Mouse (Mus musculus) ovary, adult 10 weeks (tissue): Measurements from ENCODE around the gene Gm9736. TPM values are rescaled to one million over a fixed set of nuclear protein-coding genes. Genes with fewer than 3 reads are reported as not detected.

Source experiments
- polyA plus RNA-seq: library from polyadenylated mRNA; stranded (reverse); fragments of 350-450 nt; fragmentation: Illumina TruSeq; extraction: RNeasy Lipid Tissue Mini Kit (QIAGEN cat#74804); gene quantifications from one replicate; pipeline ENCODE4 v1.2.3, GENCODE M21; 2014

The Gm9736 gene
- polyA plus RNA-seq, result not detected

DNA sequence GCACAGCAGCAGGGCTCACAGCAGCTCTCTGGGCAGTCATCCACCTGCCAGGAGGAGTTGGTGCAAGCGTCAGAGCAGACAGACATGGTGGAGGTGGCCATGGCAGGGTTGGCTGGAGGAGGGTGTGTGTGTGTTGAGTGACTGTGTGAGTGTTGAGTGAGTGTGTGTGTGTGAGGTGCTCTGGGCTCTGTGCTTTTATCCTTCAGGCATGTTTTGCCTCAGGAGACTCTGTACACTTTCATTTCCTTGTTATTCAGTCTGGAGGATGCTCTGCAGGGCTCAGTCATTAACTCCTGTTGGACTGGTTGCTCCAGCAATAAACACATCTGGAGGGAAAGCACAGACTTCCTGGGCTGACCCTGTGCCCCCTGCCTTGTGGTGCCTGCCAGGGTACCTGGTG is at the start of gene Gm9736:
Gene Gm9736 (minus strand): TSS at position 101 of the 400 bp plus-strand sequence.

DNA sequence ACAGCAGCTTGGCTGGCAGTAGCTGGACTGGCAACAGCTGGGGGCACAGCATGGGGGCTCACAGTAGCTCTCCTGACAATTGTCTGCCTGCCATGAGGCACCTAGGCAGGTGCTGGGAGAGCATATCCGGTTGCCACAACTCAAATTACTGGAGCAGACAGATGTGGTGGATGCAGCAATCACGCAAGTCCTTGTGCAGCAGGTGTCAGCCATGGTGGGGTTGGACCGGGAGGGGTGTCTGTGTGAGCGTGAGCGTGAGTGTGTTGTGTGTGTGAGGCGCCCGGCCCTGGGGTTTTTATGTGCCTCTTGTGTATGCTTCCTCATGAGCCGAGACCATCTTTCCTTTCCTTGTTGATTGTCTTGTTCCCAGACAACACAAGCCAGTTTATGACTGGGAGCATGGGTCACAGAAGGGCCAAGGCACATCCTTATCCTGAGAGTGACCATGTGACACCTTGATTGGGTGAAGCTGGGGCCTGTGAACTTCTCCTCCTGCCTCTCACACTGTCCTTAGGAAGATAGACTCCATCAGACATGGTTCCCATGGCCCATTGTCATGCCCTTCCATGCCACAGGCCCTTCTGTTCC is 47.9 kb upstream of the Gm9736 start, which contains the start of gene Gm19668:
Gene Gm19668 (minus strand): TSS at position 213 of the 588 bp plus-strand sequence.

DNA sequence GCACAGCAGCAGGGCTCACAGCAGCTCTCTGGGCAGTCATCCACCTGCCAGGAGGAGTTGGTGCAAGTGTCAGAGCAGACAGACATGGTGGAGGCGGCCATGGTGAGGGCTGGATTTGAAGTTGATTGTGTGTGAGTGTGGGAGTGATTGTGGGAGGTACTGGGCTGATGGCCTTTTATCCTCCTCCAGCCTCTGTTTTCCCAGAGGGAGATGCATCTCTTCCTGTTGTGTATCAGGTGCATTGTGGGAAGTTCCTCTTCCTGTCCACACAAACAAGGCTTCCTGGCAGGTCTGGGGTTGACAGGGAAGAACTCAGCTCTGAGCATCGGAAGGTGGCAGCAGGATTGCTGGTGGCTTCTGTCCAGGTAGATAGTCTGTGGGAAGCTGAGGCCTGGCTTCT is 43.8 kb upstream of the Gm9736 start, which contains the start of gene Gm9639:
Gene Gm9639 (minus strand): TSS at position 101 of the 400 bp plus-strand sequence.

GRCm38 (mm10) chr10:77787876-77788275 is 36.7 kb upstream of the Gm9736 start, which contains the start of gene Gm7137:
Gene Gm7137, minus strand, starts transcription at chr10:77788200.

DNA sequence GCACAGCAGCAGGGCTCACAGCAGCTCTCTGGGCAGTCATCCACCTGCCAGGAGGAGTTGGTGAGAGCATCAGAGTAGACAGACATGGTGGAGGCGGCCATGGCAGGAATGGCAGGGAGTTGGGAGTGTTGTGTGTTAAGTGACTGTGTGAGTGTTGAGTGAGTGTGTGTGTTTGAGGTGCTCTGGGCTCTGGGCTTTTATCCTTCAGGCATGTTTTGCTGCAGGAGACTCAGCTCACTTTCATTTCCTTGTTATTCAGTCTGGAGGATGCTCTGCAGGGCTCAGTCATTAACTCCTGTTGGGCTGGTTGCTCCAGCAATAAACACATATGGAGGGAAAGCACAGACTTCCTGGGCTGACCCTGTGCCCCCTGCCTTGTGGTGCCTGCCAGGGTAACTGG is 31.3 kb upstream of the Gm9736 start, which contains the start of gene Gm3250:
Gene Gm3250 (minus strand): TSS at position 101 of the 400 bp plus-strand sequence.

DNA sequence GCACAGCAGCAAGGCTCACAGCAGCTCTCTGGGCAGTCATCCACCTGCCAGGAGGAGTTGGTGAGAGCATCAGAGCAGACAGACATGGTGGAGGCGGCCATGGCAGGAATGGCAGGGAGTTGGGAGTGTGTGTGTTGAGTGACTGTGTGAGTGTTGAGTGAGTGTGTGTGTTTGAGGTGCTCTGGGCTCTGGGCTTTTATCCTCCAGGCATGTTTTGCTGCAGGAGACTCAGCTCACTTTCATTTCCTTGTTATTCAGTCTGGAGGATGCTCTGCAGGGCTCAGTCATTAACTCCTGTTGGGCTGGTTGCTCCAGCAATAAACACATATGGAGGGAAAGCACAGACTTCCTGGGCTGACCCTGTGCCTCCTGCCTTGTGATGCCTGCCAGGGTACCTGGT is 25.7 kb upstream of the Gm9736 start, which contains the start of gene Gm7138:
Gene Gm7138 (minus strand): TSS at position 101 of the 400 bp plus-strand sequence.

GRCm38 (mm10) chr10:77771225-77771624 is 20.1 kb upstream of the Gm9736 start, which contains the start of gene Gm3238:
Gene Gm3238, minus strand, starts transcription at chr10:77771325.

GRCm38 (mm10) chr10:77759582-77759981 is 8.4 kb upstream of the Gm9736 start, which contains the start of gene Gm3233:
Gene Gm3233, minus strand, starts transcription at chr10:77759682.

GRCm38 (mm10) chr10:77741924-77742688 is 9.0 kb downstream of the Gm9736 start, which contains the start of gene Gm18596:
Gene Gm18596, minus strand, starts transcription at chr10:77742638.

DNA sequence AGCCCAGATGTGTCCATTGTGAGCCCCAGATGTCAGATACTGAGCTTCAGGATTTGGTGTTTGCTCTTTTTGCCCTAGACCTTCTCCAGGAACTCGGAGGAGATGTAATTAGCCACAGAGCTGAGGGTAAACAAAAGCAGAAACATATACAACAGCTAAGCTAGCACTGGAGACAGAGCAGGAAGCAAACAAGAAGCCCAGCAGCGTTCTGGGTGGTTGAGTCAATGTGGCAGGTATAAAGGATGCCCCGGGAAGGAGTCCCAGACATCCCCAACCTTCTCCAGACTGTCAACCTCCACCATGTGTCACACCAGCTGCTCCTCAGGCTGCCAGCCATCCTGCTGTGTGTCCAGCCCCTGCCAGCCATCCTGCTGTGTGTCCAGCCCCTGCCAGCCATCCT is 25.0 kb downstream of the Gm9736 start, which contains the start of gene Gm10100:
Gene Gm10100 (plus strand): TSS at position 301 of the 400 bp plus-strand sequence.

GRCm38 (mm10) chr10:77720299-77720698 is 30.9 kb downstream of the Gm9736 start, which contains the start of gene Krtap12-1:
Gene Krtap12-1, plus strand, starts transcription at chr10:77720599.

DNA sequence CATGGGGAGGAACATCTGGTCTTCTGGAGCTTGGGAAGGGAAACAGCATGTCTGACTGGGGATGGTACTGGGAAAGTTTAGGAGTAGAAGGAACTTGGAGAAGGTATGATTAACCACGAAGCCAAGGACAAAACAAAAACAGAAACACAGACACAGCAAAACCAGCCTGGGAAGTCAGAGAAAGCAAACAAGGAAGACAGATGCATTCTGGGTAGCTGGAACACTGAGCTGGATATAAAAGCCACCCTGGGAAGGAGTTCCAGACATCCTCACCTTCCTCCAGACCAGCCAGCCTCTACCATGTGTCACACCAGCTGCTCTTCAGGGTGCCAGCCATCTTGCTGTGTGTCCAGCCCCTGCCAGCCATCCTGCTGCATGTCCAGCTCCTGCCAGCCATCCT is 35.6 kb downstream of the Gm9736 start, which contains the start of gene Gm10142:
Gene Gm10142 (plus strand): TSS at position 301 of the 400 bp plus-strand sequence.

DNA sequence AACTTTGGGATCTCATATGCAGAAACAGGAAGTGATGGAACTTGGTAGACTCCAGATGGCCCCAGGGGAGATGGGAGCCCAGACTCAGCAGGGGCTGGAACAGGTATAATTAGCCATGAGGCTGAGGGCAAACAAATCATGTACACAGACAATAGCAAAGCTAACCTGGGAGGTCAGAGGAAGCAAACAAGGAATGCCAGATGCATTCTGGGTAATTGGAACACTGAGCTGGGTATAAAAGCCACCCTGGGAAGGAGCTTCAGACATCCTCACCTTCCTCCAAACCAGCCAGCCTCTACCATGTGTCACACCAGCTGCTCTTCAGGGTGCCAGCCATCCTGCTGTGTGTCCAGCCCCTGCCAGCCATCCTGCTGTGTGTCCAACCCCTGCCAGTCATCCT is 40.0 kb downstream of the Gm9736 start, which contains the start of gene Gm10024:
Gene Gm10024 (plus strand): TSS at position 301 of the 400 bp plus-strand sequence.

GRCm38 (mm10) chr10:77706326-77706725 is 44.8 kb downstream of the Gm9736 start, which contains the start of gene Gm10272:
Gene Gm10272, plus strand, starts transcription at chr10:77706626.

Other genes starting within 250 kb of the Gm9736 start
- gene Fam207a, start 235.6 kb downstream of the Gm9736 start, polyA plus RNA-seq, result 0.68 TPM
- 3.1 TPM for gene Itgb2, start 221.1 kb downstream of the Gm9736 start, polyA plus RNA-seq
- 132 TPM for gene Pttg1ip, start 169.6 kb downstream of the Gm9736 start, polyA plus RNA-seq
- gene Sumo3, start 145.3 kb downstream of the Gm9736 start, polyA plus RNA-seq, result 91.3 TPM
- 1.9 TPM for gene Gm49325, start 145.2 kb downstream of the Gm9736 start, polyA plus RNA-seq
- 6.0 TPM for gene Ube2g2, start 129.1 kb downstream of the Gm9736 start, polyA plus RNA-seq
- gene Tspear, start 64.8 kb downstream of the Gm9736 start, polyA plus RNA-seq, result not detected
- gene Gm19402, start 60.6 kb downstream of the Gm9736 start, polyA plus RNA-seq, result not detected
- not detected for gene Gm9508, start 54.1 kb downstream of the Gm9736 start, polyA plus RNA-seq
- gene Gm10272, start 44.7 kb downstream of the Gm9736 start, polyA plus RNA-seq, result not detected
- gene Gm10024, start 39.9 kb downstream of the Gm9736 start, polyA plus RNA-seq, result not detected
- gene Gm10142, start 35.5 kb downstream of the Gm9736 start, polyA plus RNA-seq, result not detected
- gene Krtap12-1, start 30.8 kb downstream of the Gm9736 start, polyA plus RNA-seq, result not detected
- gene Gm10100, start 24.9 kb downstream of the Gm9736 start, polyA plus RNA-seq, result not detected
- gene Gm18596, start 8.7 kb downstream of the Gm9736 start, polyA plus RNA-seq, result not detected
- gene Gm3233, start 8.3 kb upstream of the Gm9736 start, polyA plus RNA-seq, result not detected
- gene Gm3238, start 20.0 kb upstream of the Gm9736 start, polyA plus RNA-seq, result not detected
- gene Gm7138, start 25.6 kb upstream of the Gm9736 start, polyA plus RNA-seq, result not detected
- not detected for gene Gm3250, start 31.2 kb upstream of the Gm9736 start, polyA plus RNA-seq
- gene Gm7137, start 36.8 kb upstream of the Gm9736 start, polyA plus RNA-seq, result not detected
- gene Gm9639, start 43.7 kb upstream of the Gm9736 start, polyA plus RNA-seq, result not detected
- not detected for gene Gm19668, start 47.8 kb upstream of the Gm9736 start, polyA plus RNA-seq
- not detected for gene Gm9507, start 60.5 kb upstream of the Gm9736 start, polyA plus RNA-seq
- not detected for gene Gm2696, start 63.3 kb upstream of the Gm9736 start, polyA plus RNA-seq
- gene Krtap10-4, start 75.7 kb upstream of the Gm9736 start, polyA plus RNA-seq, result not detected
- not detected for gene Krtap10-10, start 84.6 kb upstream of the Gm9736 start, polyA plus RNA-seq
- gene Gm36176, start 95.4 kb upstream of the Gm9736 start, polyA plus RNA-seq, result not detected
- not detected for gene Gm10318, start 101.5 kb upstream of the Gm9736 start, polyA plus RNA-seq
- gene Gm3285, start 110.6 kb upstream of the Gm9736 start, polyA plus RNA-seq, result not detected
- 0.71 TPM for gene Lrrc3, start 151.2 kb upstream of the Gm9736 start, polyA plus RNA-seq
- not detected for gene Trpm2, start 219.2 kb upstream of the Gm9736 start, polyA plus RNA-seq
- gene 1810043G02Rik, start 227.2 kb upstream of the Gm9736 start, polyA plus RNA-seq, result 1.4 TPM